Mouse (Mus musculus): ENCODE measurements around the gene Supt16. TPM values are rescaled to one million over a fixed set of nuclear protein-coding genes. Genes with fewer than 3 reads are reported as not detected.

The Supt16 gene
- 14.6 and 15.2 TPM in 2 replicates for polyA plus RNA-seq (2015; fragmentation: Nextera tagmentation; extraction: Ambion mirVana)

DNA sequence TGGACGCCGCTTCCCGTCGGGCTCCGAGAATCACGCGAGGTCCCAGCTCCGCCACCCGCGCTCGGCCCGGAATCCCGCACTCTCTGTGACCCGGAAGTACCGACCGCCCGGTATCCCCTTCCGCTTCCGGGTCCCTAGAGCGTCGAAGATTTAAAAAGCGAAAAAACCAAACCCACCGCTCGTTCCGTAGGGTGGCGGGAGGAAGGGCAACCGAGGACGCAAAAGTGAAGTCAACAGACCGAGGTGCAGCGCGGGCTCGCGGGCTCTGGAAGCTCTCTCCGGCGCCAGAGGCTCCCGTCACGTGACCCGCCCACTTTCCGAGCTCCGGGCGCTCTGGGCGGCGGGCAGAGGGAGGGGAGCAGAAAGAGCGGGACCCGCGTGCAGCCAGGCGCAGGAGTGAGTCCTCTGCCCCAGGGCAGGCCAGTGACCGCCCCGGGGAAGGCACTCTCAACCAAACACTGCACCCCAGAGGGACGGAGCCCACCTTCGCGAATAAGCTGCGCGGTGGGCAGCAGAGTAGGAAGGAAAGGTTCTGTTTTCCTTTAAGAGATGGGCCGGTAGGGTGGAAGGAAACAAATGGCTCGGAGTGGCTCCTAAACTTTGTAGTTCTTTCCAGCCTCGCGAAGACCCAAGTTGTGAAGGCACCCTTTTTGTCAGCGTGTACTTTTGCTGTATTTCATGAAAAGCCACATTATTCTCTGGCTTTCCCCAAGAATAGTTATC lies at the start of gene Supt16:
Gene Supt16, minus strand, starts transcription at position 261 of the 723 bp plus-strand sequence.

Other genes with a start within 250 kb of the Supt16 start
- gene Arhgef40, start 212.7 kb downstream of the Supt16 start, polyA plus RNA-seq (2015; fragmentation: Nextera tagmentation; extraction: Ambion mirVana), result 52.4 and 58.5 TPM in 2 replicates
- gene Tmem253, start 181.8 kb downstream of the Supt16 start, polyA plus RNA-seq (2015; fragmentation: Nextera tagmentation; extraction: Ambion mirVana), result 0.61 TPM in 1 of 2 replicates, not detected in the other
- 7.3 and 9.4 TPM in 2 replicates for gene Zfp219, start 176.7 kb downstream of the Supt16 start, polyA plus RNA-seq (2015; fragmentation: Nextera tagmentation; extraction: Ambion mirVana)
- gene Olfr221, start 155.0 kb downstream of the Supt16 start, polyA plus RNA-seq (2015; fragmentation: Nextera tagmentation; extraction: Ambion mirVana), result not detected in 2 replicates
- 132 and 150 TPM in 2 replicates for gene Hnrnpc, start 93.4 kb downstream of the Supt16 start, polyA plus RNA-seq (2015; fragmentation: Nextera tagmentation; extraction: Ambion mirVana)
- gene Rpgrip1, start 86.7 kb downstream of the Supt16 start, polyA plus RNA-seq (2015; fragmentation: Nextera tagmentation; extraction: Ambion mirVana), result 18.3 and 19.3 TPM in 2 replicates
- 10.4 and 11.7 TPM in 2 replicates for gene Chd8, start 60.4 kb upstream of the Supt16 start, polyA plus RNA-seq (2015; fragmentation: Nextera tagmentation; extraction: Ambion mirVana)
- 30.0 and 30.4 TPM in 2 replicates for gene Tox4, start 81.7 kb upstream of the Supt16 start, polyA plus RNA-seq (2015; fragmentation: Nextera tagmentation; extraction: Ambion mirVana)
- gene Rab2b, start 82.1 kb upstream of the Supt16 start, polyA plus RNA-seq (2015; fragmentation: Nextera tagmentation; extraction: Ambion mirVana), result 6.4 and 7.0 TPM in 2 replicates
- 15.0 and 17.1 TPM in 2 replicates for gene Mettl3, start 107.7 kb upstream of the Supt16 start, polyA plus RNA-seq (2015; fragmentation: Nextera tagmentation; extraction: Ambion mirVana)
- 2.2 and 2.5 TPM in 2 replicates for gene Sall2, start 131.3 kb upstream of the Supt16 start, polyA plus RNA-seq (2015; fragmentation: Nextera tagmentation; extraction: Ambion mirVana)
- gene Olfr1513, start 159.0 kb upstream of the Supt16 start, polyA plus RNA-seq (2015; fragmentation: Nextera tagmentation; extraction: Ambion mirVana), result not detected in 2 replicates
- not detected in 2 replicates for gene Olfr1512, start 181.8 kb upstream of the Supt16 start, polyA plus RNA-seq (2015; fragmentation: Nextera tagmentation; extraction: Ambion mirVana)
- gene Olfr1511, start 200.0 kb upstream of the Supt16 start, polyA plus RNA-seq (2015; fragmentation: Nextera tagmentation; extraction: Ambion mirVana), result not detected in 2 replicates
- gene Olfr1510, start 217.0 kb upstream of the Supt16 start, polyA plus RNA-seq (2015; fragmentation: Nextera tagmentation; extraction: Ambion mirVana), result not detected in 2 replicates
- gene Olfr1509, start 245.6 kb upstream of the Supt16 start, polyA plus RNA-seq (2015; fragmentation: Nextera tagmentation; extraction: Ambion mirVana), result not detected in 2 replicates

Data from skeletal muscle tissue, postnatal 0 days (tissue).